Mouse (Mus musculus) kidney, adult 11 months (tissue): ENCODE data around the gene Kif19a.
A peak's percentile ranks its signal among the peaks of the same experiment; 100 is the strongest.

Experiments
- DNase-seq: peaks from one replicate; pipeline ENCODE4 v3.0.0; 2022

The Kif19a gene

DNA sequence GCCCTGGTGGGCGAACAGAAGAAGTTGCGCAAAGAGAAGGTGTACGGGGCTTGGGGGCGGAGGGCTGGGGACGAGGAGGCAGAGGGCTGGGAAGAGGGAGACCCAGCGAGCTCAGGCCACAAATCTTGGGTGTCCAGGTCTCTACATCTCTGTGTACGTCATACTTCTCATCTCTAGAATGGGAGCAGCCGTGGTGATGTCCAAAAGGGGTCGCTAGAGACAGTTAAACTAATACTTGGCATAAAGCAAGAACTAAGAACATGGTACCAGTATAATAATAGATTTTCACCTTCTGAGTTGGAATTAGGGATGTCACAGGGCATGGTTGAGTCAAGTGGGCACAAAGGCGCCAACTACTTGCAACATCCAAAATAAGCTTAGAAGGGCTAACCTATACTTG lies 20.7 kb downstream of the Kif19a start:
- no peak for DNase-seq

DNA sequence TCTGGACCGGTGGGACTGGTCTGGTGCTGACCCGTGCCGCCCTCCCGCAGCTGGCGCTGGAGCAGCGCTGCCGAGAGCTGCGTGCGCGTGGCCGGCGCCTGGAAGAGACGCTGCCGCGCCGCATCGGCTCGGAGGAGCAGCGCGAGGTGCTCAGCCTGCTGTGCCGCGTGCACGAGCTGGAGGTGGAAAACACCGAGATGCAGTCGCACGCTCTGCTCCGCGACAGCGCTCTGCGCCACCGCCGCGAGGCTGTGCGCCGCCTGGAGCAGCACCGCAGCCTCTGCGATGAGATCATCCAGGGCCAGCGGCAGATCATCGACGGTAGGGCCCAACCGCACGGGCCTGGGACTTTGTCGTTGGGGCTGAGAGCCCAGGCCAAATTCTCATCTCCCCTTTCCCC lies 21.1 kb downstream of the Kif19a start:
- no peak for DNase-seq

DNA sequence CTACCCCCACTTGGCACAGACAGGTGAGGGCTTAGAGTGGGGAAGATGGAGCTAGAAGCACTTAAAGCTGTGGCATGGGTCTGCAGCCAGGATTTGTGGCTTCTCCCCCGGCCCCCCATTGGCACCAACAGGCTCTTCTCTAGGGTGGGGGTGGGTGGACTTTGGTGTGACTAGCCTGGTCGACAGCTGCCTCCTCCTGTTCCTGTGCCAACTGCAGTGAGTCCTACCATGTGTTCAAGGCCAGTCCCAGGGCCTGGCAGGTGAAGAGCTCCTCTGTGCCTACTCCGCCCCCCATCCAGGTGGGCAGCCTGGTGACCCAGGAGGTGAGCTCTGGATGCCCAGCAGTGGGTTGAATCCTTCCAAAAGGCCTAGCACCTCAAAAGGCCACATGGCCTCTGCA lies 22.4 kb downstream of the Kif19a start:
- no peak for DNase-seq

DNA sequence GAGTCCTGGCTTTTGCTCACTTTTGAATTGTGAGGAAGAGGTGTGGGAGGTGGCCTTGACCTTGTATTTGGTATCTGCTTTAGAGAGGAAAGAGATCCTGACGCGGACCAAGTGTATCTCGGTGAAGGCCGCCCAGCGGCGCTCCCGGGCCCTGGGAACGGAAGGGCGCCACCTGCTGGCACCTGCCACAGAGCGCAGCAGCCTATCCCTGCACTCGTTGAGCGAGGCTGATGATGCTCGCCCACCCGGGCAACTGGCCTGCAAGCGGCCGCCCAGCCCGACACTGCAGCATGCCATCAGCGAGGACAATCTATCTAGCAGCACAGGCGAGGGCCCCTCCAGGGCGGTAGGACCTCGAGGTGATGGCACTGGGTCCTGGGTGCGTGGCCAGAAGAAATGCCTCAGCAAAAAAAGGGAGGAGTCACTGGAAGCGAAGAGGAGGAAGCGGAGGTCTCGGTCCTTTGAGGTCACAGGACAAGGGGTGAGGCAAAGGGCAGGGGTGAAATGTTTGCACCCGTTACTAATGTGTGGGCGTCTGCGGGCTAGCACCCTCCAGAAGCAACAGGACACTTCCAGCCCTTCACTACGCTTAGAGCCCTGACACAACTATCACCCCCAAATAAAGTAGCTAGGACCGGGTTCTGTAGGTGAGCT lies 24.0 kb downstream of the Kif19a start:
- DNase-seq: peak; percentile 51

DNA sequence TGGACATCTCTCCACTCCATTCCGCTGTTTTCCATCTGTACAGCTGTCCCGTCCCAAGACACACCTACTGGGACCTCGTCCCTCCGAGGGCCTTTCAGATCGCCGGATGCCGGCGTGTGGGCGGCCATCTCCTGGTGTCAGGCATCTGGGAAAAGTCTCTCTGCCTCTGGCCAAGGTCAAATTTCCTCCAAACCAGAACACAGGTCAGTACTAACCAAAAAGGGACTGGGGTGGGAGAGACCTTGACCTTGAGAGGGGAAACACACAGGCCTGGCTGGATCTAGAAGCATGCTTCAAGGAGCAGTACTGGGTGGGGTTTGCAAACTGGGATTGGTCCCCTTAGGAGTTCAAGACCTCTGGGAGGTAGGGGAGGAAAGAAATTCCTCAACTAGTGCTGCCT lies 24.5 kb downstream of the Kif19a start:
- DNase-seq: no peak

DNA sequence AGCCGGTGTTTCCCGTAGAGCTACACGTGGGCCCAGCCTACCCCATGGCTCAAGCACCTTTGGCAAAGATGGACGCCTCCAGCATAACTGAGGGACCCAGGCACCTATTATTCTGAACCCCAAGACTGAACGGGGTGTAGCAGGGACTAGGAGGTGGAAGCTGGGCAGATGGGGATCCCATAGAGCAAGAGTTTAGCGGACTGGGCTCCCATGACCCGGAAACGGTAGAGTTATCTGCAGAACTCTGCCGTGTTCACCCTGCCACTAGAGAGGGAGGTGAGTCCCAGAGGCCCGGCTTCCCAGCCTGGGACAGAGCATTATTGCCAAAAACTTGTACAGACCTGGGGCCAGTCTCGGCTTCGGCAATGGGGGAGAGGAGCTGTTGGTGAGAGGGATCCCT lies 25.0 kb downstream of the Kif19a start:
- no peak for DNase-seq

DNA sequence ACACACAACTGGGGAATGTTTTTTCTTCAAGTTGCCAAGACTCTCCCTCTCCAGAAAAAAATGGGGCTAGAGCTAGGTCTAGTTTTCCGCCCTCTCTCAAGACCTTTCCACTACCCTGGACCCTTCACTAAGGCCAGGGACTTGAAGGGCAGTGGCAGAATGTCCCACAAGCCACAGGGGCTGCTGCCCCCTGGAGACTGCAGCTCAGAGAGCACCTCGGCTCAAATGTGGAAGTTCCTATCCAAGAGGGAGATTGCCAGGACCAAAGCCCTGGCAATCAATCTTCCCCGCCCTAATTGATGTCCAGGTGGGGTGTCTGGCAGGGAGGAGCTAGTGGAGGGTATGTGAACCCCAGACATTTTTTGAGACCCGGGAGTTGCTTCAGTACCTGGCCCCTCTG lies 25.7 kb downstream of the Kif19a start:
- DNase-seq: no peak

DNA sequence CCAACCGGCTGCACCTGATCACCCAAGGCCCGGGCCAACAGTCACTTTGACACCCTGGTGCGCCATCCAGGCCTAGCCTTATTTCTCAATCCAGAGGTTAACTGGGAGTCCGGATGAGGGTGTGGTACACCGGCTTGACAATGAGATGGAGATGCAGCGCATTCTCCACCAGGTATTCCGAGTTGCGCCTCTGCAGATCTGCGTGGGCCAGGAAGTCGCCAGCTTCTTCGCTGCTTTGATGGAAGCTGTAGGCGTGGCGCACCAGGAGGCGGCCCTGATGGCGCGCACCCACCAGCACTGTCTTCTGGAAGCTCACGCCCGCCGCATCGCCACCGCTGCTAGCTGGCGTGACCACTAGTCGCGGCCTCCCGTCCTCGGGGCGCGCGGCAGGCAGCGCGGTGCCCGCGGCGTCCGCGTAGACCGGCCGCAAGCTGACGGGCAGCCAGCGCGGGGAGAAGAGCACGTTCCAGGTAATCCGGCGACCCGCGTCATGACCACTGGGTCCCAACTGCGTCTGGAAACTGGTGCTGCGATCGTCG lies 26.2 kb downstream of the Kif19a start:
- no peak for DNase-seq

DNA sequence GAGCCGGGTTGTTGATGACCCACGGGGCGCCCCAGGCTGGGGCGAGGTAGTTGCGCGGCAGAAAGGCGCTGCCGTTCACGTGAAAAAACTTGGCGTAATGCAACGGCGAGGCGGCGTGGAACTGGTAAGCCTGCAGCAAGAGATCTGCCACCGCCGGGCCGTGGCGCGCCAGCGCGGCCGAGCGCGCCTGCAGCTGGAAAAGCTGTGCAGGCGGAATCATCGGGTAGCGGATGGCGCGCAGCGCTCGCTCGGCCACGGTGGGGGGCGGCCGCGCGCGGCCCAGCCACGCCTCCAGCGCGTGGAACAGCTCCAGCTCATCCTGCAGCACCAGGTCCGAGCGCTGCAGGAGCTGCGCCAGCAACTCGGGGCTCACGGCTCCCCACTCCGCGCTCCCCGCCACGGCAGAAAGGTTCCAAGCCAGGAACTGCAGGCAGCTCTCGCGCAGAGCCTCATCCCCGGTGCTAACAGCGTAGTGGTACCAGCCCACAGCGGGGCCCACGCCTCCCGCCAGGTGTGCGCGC lies 26.8 kb downstream of the Kif19a start:
- DNase-seq: no peak

DNA sequence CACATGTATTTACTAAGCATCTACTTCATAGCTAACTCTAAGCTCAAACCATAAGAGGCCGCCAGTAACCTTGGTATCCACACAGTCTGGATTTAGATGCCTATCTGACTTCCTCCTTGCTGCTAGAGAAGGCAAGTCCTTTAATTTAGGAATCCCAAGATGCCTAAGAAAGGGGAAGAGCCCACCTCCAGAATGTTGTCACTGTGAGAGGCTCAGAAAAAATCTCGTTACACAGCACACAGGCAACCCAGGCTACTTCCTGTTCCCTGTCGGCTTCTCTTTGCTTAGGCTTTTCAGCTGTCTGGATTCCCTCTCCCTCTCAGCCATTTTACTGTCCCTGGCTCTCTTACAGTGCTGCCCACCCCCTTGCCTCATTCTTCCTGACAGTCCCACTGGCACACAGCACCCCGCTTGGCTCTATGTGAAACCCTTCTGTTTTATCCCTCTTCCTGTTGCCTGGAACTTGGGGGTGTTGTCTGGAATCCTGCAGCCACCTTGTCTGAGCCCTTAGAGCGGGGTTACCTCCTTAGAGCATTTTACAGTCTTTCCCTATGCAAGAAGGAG lies 27.8 kb downstream of the Kif19a start:
- no peak for DNase-seq

DNA sequence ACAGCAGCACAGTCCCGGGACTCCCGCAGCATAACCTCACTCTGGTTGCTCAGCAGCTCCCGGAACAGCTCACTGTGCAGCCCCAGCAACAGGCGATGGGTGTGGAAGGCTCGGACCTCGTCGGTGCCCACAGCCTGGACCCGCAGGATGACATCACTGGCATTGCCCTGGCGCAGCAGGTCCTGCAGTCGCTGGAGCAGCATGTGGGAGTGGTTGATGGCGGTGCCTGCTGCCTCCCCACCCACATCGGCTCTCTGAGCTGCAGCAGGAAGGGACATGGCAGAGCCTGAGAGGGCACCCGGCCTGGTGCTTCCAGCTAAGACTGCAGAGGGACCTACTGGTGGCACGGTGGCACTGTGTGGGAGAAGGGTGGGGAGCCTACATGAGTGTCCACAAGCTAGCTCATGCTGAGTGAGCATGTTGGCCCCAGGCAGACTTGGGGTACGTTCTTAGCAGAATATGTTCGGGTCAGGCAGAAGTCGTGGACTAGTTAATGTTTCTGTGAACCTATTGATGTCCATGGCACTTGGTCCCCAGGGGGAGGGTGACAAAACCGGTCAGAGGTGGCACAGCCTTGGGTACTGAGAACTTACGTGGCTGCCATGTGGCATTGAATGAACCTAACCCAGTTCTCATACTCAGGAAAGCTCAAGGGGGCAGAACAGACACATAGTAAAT lies 28.8 kb downstream of the Kif19a start:
- no peak for DNase-seq

DNA sequence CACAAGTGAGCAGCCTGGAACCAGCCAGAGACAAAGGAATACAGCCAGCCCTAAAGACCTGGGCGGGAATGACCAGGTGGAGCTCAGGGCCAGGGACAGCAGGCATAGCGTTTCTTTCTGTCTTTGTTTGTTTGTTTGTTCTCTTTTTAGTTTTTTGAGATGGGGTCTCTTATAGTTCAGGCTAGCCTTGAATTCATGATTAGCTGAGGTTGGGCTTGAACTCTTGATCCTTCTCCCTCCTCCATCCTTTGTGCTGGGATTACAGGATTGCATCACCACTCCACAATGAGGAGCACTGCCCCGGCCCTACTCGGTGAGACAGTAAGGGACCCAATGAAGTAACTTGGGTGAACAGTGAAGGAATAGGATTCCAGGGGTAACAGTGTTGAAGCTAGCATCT lies 29.5 kb downstream of the Kif19a start:
- DNase-seq: no peak

DNA sequence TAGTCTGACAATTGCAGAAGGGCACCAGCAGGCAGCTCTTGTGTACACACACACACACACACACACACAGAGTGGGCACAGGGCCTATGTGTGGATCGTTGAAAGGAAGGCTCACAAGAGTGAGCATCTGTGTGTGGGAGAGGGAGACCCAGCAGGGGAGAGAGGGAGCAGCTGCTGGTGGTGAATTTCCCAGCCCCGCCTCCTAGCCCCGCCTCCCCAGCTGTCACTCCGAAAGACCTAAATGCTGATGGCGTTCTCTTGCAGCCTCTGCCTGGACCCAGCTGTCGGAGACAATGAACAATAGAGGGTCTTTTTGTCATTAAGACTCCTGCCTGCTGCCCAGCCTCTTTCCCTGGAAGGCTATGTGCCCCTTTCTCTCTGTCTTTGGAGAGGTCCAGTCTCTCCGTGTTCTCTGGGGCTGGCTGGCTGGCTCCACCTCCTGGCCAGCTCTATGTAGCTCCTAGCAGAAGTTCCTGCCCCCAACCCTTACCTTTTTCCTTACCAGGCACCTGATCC lies 30.1 kb downstream of the Kif19a start:
- peak; percentile 22 for DNase-seq

DNA sequence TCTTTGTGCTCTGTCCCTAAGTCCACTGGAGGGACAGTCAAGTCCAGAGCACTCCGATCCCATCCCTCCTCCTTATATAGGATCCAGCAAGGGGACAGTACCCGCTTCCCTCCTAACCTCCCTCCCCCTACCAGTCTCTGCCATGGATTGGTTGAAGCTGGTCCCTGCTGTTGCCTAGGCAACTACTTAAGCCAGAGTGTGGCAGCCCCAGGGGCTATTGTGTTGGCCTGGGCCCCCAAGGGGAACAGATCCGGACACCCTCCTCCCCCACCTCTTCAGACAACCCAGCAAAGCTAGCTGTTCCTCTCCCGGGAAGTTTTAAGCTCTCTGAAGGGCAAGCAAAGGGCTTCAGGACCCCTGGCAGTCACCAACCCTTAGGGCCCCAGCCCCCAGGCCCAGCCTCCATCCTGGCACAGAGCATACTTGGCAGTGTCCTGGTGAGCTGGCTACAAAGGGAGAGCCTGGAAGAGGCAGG lies 30.7 kb downstream of the Kif19a start, which contains the start of gene Btbd17:
Gene Btbd17 (minus strand): TSS at position 98 of the 475 bp plus-strand sequence.
- no peak for DNase-seq

DNA sequence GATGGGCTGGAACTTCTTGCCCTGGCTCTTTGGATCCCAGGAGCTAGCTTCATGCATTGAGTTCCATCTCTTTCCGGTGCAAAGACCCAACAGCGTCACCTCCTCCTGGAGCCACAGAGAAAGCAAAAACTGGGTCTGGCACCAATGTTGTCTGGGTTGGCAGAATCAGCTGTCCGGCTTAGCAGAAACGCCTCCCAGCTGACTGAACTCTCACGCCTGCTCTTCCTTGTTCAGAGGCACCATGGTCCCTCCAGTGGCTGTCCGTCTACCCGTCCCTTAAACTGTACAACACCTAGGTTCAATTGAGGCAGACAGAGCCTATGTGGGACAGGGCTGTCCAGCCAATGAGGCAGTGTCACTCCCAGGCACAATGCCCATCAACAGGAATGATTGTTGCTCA lies 32.0 kb downstream of the Kif19a start:
- DNase-seq: no peak

DNA sequence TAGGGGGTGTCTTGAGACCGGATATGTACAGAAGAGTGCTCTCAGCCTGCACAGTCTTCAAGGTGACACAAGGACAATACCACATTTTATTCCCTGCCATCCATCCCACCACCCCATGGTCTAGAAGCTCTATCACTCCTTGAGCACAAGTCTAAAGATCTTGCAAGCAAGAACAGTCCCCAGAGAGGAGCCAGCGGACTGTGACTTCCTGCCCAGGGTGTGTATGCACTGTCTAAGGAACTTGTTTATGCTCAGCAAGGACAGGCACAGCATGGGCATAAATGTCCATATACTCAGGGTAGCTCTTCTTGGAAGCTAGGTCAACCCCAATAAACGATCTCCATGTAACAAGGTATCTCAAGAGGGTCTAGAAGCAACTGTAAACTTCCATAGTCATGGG lies 32.8 kb downstream of the Kif19a start:
- DNase-seq: no peak

DNA sequence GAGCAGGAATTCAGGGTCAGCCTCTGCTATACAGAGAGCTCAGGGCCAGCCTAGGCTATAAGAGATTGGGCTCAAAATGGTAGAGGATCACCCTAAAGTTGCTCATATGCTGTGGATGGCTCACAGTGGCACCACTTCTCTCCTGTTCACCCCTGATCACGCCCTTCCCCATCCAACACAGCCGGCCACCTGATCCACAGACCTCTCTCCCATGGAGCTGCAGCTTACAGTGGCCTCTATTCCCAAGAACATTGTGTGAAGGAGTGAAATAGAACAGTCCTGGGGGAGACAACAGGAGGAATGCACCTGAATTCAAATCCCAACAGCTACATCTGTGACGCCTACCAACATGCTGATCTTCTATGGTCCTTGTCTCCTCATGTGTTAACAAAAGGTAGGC lies 33.4 kb downstream of the Kif19a start, which contains the start of gene Gpr142:
Gene Gpr142 (plus strand): TSS at position 301 of the 400 bp plus-strand sequence.
- no peak for DNase-seq

DNA sequence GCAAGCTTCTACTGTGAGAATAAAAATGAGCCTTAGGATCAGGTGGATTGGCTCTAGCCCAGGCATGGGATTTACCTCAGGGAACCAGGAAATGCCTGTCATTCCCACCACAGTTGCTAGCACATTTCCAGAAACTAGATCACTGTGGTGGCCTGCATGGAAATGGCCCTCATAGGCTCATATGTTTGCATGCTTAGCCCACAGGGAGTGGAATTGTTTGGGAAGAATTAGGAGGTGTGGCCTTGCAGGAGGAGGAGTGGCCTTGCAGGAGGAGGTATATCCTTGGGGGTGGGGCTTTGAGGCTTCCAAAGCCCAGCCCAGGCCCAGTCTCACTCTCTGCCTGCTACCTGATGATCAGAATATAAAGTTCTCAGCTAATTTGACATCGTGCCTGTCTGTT lies 36.7 kb downstream of the Kif19a start:
- no peak for DNase-seq

DNA sequence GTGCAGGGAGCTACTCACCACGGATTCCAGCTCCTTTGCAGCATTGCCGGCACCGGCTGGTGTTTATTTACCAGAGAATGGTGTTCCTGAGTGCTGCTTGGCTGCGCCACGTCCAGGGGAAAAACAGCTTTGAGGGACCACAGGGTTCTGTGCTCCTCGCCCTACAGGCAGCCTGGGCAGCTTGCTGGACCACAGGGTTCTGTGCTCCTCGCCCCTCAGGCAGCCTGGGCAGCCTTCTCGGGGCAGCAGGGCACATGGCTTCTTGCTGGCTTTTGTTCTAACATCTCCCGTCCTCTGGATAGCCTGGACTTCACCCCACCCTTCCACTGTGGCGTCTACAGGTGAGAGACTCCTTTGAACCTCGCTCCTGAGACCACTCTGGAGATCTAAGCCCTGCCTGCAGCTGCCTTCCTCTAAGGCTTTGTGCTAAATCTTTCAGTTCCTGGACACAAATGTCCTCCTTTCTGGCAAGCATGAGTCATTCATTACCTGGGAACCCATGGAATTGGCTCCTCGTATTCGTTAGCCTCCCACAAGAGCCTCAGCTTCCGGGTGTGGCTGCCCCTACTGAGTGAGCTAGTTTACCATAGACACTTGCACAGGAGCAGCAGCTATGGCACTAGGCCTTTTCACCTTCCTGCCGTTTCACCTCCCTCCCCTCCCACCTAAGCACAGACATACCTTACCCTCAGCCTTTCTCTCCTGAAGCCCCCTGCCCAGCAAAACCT lies 37.5 kb downstream of the Kif19a start:
- no peak for DNase-seq

DNA sequence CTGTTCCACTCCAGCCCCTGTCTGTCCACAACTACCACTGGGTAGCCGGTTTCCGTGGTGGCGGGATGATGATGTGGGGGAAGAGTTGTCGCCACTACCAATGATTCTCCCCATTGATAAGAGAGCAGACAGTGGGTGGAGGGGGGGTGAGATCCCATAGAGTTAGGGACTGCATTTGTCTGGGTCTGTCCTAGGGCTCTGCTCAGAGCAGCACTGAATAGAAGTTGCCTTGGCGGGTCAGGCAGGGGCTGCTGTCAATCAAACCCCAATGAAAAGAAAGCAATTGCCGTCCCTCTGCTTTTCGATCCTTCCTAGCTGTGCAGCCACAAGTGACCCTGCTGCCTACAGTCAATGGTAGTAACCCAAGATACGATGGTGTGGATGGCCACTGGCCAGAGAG lies 38.8 kb downstream of the Kif19a start:
- no peak for DNase-seq

DNA sequence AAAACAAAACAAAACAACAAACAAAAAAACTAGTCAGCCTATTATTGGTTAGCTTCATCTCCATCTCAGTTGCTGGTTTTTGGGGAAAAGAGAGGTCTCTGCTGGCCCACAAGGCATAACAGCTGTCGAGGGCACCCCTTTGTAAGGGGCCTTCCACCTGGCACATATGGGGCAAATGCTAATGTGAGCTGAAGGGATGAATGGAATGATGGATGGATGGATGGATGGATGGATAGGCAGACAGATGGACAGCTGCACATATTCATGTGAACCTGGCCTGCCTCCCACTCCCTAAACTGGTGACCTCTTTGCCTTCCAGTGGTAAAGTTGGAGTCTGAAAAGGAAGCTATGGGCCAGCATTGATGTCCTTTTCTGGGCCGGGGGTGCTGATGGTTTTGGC lies 41.8 kb downstream of the Kif19a start:
- no peak for DNase-seq

DNA sequence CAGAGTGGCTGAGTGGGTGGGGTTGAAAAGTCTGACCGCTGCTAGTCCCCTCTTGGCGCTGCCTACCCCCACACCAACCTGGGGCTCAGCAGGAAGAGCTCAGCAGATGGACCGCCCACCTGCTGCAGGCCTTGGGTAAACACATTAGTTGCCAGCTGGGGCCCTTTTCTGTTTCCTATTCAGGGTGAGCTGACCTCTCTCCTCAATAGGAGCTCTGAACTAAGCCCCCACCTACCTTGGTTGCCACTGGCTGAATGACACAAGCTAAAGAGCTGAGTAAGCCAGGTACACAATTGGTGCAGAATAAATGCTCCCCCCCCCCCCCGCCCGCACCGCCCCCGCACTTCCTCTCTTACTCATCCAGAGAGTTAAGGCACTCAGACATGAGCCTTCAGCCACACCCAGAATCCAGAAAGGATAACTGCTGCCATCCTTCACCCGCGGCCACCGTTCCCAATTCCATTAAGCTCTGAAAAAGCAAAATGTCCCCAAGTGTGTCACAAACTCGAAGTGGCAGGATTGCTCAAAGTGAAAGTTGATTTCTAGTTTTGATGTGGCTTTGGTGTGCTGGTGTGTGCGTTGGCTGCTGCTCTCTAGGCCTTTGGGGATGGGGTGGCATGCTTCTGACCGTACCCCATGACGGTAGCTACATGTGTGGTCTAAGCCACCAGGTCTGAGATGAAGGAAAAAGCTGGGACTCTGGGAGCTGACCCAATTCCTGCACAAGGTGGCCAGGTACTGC lies 42.7 kb downstream of the Kif19a start:
- no peak for DNase-seq
